Mouse (Mus musculus) urinary bladder, postnatal 14 days (tissue): ENCODE data around the gene Mnt.
"Not testable (repeated sequence)": the region's sequence is repeated elsewhere in the genome, so short reads cannot be mapped to it uniquely, and the experiment has no call there.

Experiments used
- DNase-seq: peaks from one replicate; pipeline ENCODE4 v3.0.0; 2021; ENCODE audit warnings: low spot score

The Mnt gene

GRCm38 (mm10) chr11:74830256-74831161 is at the start of gene Mnt:
TSS of gene Mnt (plus strand) at chr11:74830920.
- peak; percentile 99 for DNase-seq

- DNase-seq: no peak
Observed at GRCm38 (mm10) chr11:74792874-74793273, 37.8 kb upstream of the Mnt start.

GRCm38 (mm10) chr11:74800658-74801057 is 30.1 kb upstream of the Mnt start:
- DNase-seq: no peak

GRCm38 (mm10) chr11:74804081-74804627 is 26.6 kb upstream of the Mnt start:
- peak; percentile 20 for DNase-seq

GRCm38 (mm10) chr11:74807246-74807882 is 23.4 kb upstream of the Mnt start:
- DNase-seq: no peak

- DNase-seq: no peak
Observed at GRCm38 (mm10) chr11:74808251-74808853, 22.4 kb upstream of the Mnt start.

GRCm38 (mm10) chr11:74810134-74810533 is 20.6 kb upstream of the Mnt start:
- DNase-seq: no peak

GRCm38 (mm10) chr11:74811027-74811426 is 19.7 kb upstream of the Mnt start:
- DNase-seq: not testable (repeated sequence)

GRCm38 (mm10) chr11:74811538-74811937 is 19.2 kb upstream of the Mnt start:
- DNase-seq: no peak

- DNase-seq: no peak
Observed at GRCm38 (mm10) chr11:74815795-74816194, 14.9 kb upstream of the Mnt start.

GRCm38 (mm10) chr11:74820921-74821320 is 9.8 kb upstream of the Mnt start:
- DNase-seq: no peak

GRCm38 (mm10) chr11:74821463-74821862 is 9.3 kb upstream of the Mnt start:
- no peak for DNase-seq

- no peak for DNase-seq
Observed at GRCm38 (mm10) chr11:74822746-74823440, 7.8 kb upstream of the Mnt start.

- no peak for DNase-seq
Observed at GRCm38 (mm10) chr11:74826151-74826550, 4.6 kb upstream of the Mnt start.

GRCm38 (mm10) chr11:74826702-74827101 is 4.0 kb upstream of the Mnt start:
- no peak for DNase-seq

- no peak for DNase-seq
Observed at GRCm38 (mm10) chr11:74827791-74828403, 2.8 kb upstream of the Mnt start.

GRCm38 (mm10) chr11:74828404-74828931 is 2.3 kb upstream of the Mnt start:
- DNase-seq: no peak

- DNase-seq: no peak
Observed at GRCm38 (mm10) chr11:74828965-74829550, 1.7 kb upstream of the Mnt start.

GRCm38 (mm10) chr11:74829812-74830211 is 908 bp upstream of the Mnt start:
- DNase-seq: peak; percentile 87

- DNase-seq: peak; percentile 48
Observed at GRCm38 (mm10) chr11:74831191-74831605, 478 bp downstream of the Mnt start.
